Mouse (Mus musculus) heart, embryonic 11.5 days (tissue): ENCODE data around the gene 4931406P16Rik. TPM values are rescaled to one million over a fixed set of nuclear protein-coding genes. Genes with fewer than 3 reads are reported as not detected.

Source experiments
- polyA plus RNA-seq: library from polyadenylated mRNA; unstranded; fragments of >200 nt; fragmentation: Nextera tagmentation; extraction: Ambion mirVana; gene quantifications from 2 replicates; pipeline ENCODE4 v1.2.1, GENCODE M21; 2014

4931406P16Rik gene
- polyA plus RNA-seq, 1 experiment from 2014 or later, result 56.2 TPM

Other genes with a start within 250 kb of the 4931406P16Rik start
- not detected in 2 replicates for gene Scgb1b30, start 218.1 kb downstream of the 4931406P16Rik start, polyA plus RNA-seq
- gene Wtip, start 180.3 kb downstream of the 4931406P16Rik start, polyA plus RNA-seq, result 4.8 and 7.4 TPM in 2 replicates
- gene Uba2, start 144.0 kb downstream of the 4931406P16Rik start, polyA plus RNA-seq, result 125 and 128 TPM in 2 replicates
- 46.7 and 49.7 TPM in 2 replicates for gene Pdcd2l, start 116.9 kb downstream of the 4931406P16Rik start, polyA plus RNA-seq
- gene Gpi1, start 83.2 kb downstream of the 4931406P16Rik start, polyA plus RNA-seq, result 798 and 824 TPM in 2 replicates
- gene Gm6096, start 62.5 kb downstream of the 4931406P16Rik start, polyA plus RNA-seq, result 0.80 and 1.2 TPM in 2 replicates
- gene Lsm14a, start 79.8 kb upstream of the 4931406P16Rik start, polyA plus RNA-seq, result 41.7 and 46.4 TPM in 2 replicates